Mouse (Mus musculus): ENCODE results near the gene E2f3.

DNA sequence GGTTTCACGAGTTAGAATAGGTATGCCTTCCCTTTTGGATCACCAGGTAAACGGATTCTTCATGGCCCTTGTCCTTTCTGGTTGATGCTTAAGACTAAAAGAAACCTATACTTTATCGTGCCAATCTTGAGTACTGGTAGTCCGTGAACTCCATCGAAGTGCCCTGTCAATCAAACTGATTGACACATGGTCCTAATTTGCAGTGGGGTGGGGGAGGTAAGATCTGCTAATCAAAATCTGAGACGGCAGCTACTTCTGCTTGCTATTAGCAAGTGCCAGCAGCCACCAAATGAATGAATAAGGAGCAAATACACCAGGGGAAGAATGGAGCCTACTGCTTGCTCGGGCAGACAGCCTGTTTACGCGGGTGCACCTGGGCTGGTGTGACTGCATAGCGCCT, 72.3 kb downstream of the E2f3 start:
- TF ChIP-seq CTCF (IDR thresholded peaks at IDR 0.05; ENCODE audit: low read depth): no peak
- TF ChIP-seq EP300 (IDR thresholded peaks at IDR 0.05; ENCODE audit: low read depth): no peak
